Mouse (Mus musculus): ENCODE data around the gene Tenm4. TPM values are rescaled to one million over a fixed set of nuclear protein-coding genes. Genes with fewer than 3 reads are reported as not detected.

The Tenm4 gene
- total and polyA plus RNA-seq, 3 experiments, result 9.2 to 15.2 TPM; not detected in 1

DNA sequence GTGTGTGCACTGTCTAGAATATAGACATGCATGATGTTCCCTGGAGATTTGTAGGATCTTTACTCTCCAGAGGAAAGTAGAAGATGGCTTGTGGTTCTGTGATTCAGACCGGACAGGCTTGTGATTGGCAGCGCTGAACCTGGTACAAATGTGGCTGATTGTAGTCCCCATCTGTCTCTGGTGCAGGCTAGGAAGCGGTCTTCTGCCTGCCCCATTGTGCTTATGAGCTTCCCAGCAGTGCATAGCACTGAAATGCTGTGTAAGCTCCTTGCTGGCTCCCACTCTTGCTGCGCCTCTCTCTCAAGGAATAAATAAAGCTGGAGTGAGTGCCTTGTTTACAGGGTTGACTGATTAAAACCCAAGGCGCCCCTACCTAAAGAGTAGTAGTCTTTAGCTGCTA, 49.6 kb downstream of the Tenm4 start:
- Histone ChIP-seq H3K36me3 (ENCODE audit: control insufficient read depth in 1 of 2, insufficient read depth in 2 of 2, low read length in 2 of 2) (no peaks in the 10 kb centered on the region), H3K9ac (ENCODE audit: control insufficient read depth, low read depth, low read length, poor library complexity, severe bottlenecking) (no peak overlapping the region), H3K4me3 (ENCODE audit: control insufficient read depth in 1 of 2, insufficient read depth in 1 of 2, low read depth in 2 of 2, low read length in 2 of 2) (no peak overlapping the region), H3K9me3 (replicated peaks; ENCODE audit: insufficient read depth, low read length) (no peaks in the 10 kb centered on the region), H3K27me3 (ENCODE audit: control insufficient read depth in 1 of 2, insufficient read depth in 2 of 2, low read length in 2 of 2) (no peaks in the 10 kb centered on the region), H3K79me2 (ENCODE audit: control insufficient read depth, insufficient read depth, low read length, poor library complexity) (no peaks in the 10 kb centered on the region), H3K27ac (ENCODE audit: control insufficient read depth, low read depth, low read length) (no peak overlapping the region), H3K4me1 (ENCODE audit: control insufficient read depth in 1 of 2, insufficient read depth in 2 of 2, low read length in 2 of 2) (no peaks in the 10 kb centered on the region)
- TF ChIP-seq ZNF384 (IDR thresholded peaks at IDR 0.05; ENCODE audit: low read depth, low read length) (no peak), CTCF (IDR thresholded peaks at IDR 0.05 in 2 of 3, conservative IDR thresholded peaks at IDR 0.05 in 1 of 3; ENCODE audit: control insufficient read depth in 1 of 3, insufficient read depth in 1 of 3, low read depth in 2 of 3, low read length in 3 of 3, poor library complexity in 1 of 3, severe bottlenecking in 1 of 3) (no peak), NRF1 (IDR thresholded peaks at IDR 0.05; ENCODE audit: insufficient read depth, low read depth, low read length, poor library complexity, severe bottlenecking) (no peak), MXI1 (IDR thresholded peaks at IDR 0.05; ENCODE audit: low read depth, low read length) (no peak), MAFK (IDR thresholded peaks at IDR 0.05; ENCODE audit: borderline replicate concordance, low read depth, low read length) (no peak), SIN3A (IDR thresholded peaks at IDR 0.05; ENCODE audit: low read length) (no peak), BHLHE40 (IDR thresholded peaks at IDR 0.05; ENCODE audit: borderline replicate concordance, low read depth, low read length) (no peak), GATA1 (IDR thresholded peaks at IDR 0.05; ENCODE audit: low read depth, low read length) (no peak), E2F4 (IDR thresholded peaks at IDR 0.05; ENCODE audit: borderline replicate concordance, low read depth, low read length) (no peak), JUND (IDR thresholded peaks at IDR 0.05; ENCODE audit: low read depth, low read length) (no peak), KAT2A (conservative IDR thresholded peaks at IDR 0.05; ENCODE audit: low read depth, low read length) (no peak)
- DNase-seq (ENCODE audit: low read depth, low spot score), result no peak

DNA sequence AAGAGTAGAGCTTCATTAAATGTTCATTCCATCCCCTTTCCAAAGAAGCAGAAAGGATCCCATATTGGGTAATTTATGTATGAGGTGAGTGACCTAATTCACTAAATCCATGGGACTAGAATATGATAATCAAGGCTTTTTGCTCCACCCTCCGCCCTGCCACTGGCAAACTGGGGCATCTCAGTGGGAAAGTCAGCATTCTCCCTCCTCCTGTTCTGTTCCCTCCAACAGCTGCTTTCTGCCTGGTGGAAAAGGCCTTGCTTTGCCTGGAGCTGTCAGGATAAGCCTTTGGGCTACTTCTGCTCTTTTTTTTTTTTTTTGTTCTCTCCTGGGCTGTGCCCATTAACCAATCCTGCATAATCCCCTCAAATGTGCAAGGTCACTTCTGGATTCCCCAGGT, 51.5 kb downstream of the Tenm4 start:
- Histone ChIP-seq H3K9me3 (replicated peaks; ENCODE audit: insufficient read depth, low read length) (no peaks in the 10 kb centered on the region), H3K27ac (ENCODE audit: control insufficient read depth, low read depth, low read length) (no peak overlapping the region), H3K79me2 (ENCODE audit: control insufficient read depth, insufficient read depth, low read length, poor library complexity) (no peaks in the 10 kb centered on the region), H3K4me1 (ENCODE audit: control insufficient read depth in 1 of 2, insufficient read depth in 2 of 2, low read length in 2 of 2) (no peaks in the 10 kb centered on the region), H3K36me3 (ENCODE audit: control insufficient read depth in 1 of 2, insufficient read depth in 2 of 2, low read length in 2 of 2) (no peaks in the 10 kb centered on the region), H3K4me3 (ENCODE audit: control insufficient read depth in 1 of 2, insufficient read depth in 1 of 2, low read depth in 2 of 2, low read length in 2 of 2) (no peak overlapping the region), H3K27me3 (ENCODE audit: control insufficient read depth in 1 of 2, insufficient read depth in 2 of 2, low read length in 2 of 2) (no peaks in the 10 kb centered on the region), H3K9ac (ENCODE audit: control insufficient read depth, low read depth, low read length, poor library complexity, severe bottlenecking) (no peak overlapping the region)
- DNase-seq (ENCODE audit: low read depth, low spot score), result no peak
- TF ChIP-seq USF2 (IDR thresholded peaks at IDR 0.05; ENCODE audit: borderline replicate concordance in 1 of 2, insufficient read depth in 1 of 2, low read depth in 1 of 2, low read length in 2 of 2), result no peak
- TF ChIP-seq CHD2 (IDR thresholded peaks at IDR 0.05; ENCODE audit: low read length), result no peak
- TF ChIP-seq ZNF384 (IDR thresholded peaks at IDR 0.05; ENCODE audit: low read depth, low read length), result no peak
- no peak for TF ChIP-seq MYB (IDR thresholded peaks at IDR 0.05; ENCODE audit: low read depth, low read length)
- no peak for TF ChIP-seq MAX (IDR thresholded peaks at IDR 0.05; ENCODE audit: low read length)
- TF ChIP-seq NELFE (IDR thresholded peaks at IDR 0.05; ENCODE audit: low read depth, low read length), result no peak
- TF ChIP-seq MAFK (IDR thresholded peaks at IDR 0.05; ENCODE audit: borderline replicate concordance, low read depth, low read length), result no peak
- no peak for TF ChIP-seq GABPA (IDR thresholded peaks at IDR 0.05; ENCODE audit: low read depth, low read length)
- TF ChIP-seq KAT2A (conservative IDR thresholded peaks at IDR 0.05; ENCODE audit: low read depth, low read length), result no peak
- TF ChIP-seq POLR2A (IDR thresholded peaks at IDR 0.05; ENCODE audit: control insufficient read depth in 1 of 2, insufficient read depth in 1 of 2, low read depth in 1 of 2, low read length in 2 of 2, poor library complexity in 1 of 2), result no peak
